Mouse (Mus musculus): ENCODE results near the gene Loxl1.

DNA sequence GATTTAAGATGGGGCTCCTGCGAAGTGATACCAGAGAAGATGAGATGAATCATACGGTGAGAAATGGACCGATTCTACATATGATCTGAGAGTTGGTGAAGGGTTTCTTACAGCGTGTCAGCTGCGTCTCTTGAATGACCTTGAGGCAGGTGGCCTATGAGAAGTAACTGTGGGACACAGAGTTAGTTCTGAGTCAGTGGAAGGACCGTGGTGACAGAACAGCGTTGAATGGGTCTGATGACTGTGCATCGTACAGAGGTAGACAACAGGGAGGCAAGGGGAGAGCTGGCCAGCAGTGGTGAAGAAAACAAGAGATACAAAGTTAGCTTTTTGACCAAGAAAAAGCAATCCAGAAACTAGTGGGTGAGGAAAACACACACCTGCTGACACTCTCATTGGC is 62.7 kb downstream of the Loxl1 start:
- TF ChIP-seq CTCF (IDR thresholded peaks at IDR 0.05; ENCODE audit: low read depth) (no peak), EP300 (IDR thresholded peaks at IDR 0.05; ENCODE audit: low read depth) (no peak)
